Mouse (Mus musculus): Measurements from ENCODE around the gene Ddx21. TPM values are rescaled to one million over a fixed set of nuclear protein-coding genes. Genes with fewer than 3 reads are reported as not detected.

Ddx21 gene
- polyA plus RNA-seq, 1 experiment = 42.1 TPM

DNA sequence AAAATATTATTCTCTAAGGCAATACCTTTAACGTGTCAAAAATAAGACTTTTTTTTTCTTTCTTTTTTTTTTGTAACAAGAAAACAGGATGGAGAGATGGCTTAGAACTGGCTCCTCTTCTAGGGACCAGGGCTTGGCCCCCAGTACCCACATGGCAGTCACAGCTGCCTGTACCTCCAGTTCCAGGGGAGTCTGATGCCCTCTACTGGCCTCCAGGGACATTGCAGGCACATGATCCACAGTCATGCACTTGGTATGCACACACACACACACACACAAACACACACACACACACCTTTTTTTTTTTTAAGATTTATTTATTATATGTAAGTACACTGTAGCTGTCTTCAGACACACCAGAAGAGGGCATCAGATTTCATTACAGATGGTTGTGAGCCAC lies 44.3 kb downstream of the Ddx21 start:
- DNase-seq (ENCODE audit: low read depth) = no peak

DNA sequence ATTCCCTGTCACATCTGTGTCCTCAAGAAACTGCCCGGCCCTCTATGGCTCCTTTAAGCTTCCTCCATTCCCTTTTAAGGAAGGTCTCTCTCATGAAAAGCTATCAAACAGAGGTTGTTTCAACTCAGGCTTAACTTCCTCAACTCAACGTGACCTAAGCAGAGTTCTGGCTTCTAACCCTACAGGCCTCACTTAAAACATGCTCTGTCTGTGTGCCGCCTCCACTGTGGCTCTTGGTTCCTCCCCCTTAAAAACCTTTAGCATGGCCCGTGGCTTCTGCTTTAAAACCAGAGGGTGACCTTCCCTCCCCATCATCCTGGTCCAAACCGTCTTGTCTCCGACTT lies 45.6 kb downstream of the Ddx21 start:
- TF ChIP-seq CTCF (IDR thresholded peaks at IDR 0.05; ENCODE audit: borderline replicate concordance, extremely low read depth, insufficient read depth, insufficient read length) (no peak), POLR2A (IDR thresholded peaks at IDR 0.05; ENCODE audit: borderline replicate concordance, extremely low read depth, insufficient read depth, insufficient read length, poor library complexity, severe bottlenecking) (no peak)
- DNase-seq (ENCODE audit: low read depth) = no peak

More for the DNA sequence above, 44.3 kb downstream of the Ddx21 start:
- TF ChIP-seq POLR2A (IDR thresholded peaks at IDR 0.05; ENCODE audit: borderline replicate concordance, extremely low read depth, insufficient read depth, insufficient read length, poor library complexity, severe bottlenecking) (no peak), CTCF (IDR thresholded peaks at IDR 0.05; ENCODE audit: borderline replicate concordance, extremely low read depth, insufficient read depth, insufficient read length) (peak; percentile 50; the same call in 1 of the 2 replicates)

DNA sequence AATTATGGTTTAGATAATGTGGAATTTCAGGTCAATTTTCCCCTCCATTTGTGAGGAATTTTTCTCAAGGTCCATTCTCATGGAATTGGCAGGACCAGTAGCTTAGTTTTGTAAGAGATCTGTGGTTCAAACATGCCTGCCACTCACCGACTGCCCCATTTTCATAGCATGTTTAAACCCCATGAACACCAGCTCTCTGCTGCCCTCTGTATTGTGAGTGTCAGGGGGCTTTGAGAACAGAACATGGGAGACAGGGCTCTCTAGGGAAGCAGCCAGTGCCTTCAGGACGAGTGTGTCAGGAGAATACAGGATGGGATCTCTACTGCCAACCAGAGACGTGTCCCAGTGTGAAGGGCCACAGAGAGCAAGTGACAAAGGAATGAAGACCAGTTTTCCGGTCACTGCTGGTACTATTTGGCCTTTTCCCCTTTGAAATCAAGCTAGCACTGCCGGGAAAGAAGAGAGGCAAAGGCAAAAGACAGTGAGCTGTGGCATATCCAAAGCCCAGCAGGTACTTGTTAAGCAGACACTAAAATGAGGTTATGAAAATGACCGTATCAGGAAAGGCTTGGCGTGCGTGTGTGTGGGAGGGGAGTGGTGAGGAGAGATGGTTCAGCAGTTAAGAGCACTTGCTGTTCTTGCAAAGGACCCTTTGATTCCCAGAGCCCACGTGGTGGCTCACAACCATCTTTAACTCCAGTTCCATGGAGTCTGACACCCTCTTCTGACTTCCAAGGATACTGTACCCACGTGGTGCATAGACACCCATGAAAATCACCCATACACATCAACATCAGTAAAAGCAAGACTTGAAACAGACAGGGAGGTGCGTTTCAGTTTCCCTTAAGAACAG lies 46.1 kb downstream of the Ddx21 start:
- DNase-seq (ENCODE audit: low read depth) = no peak
- peak; percentile 1; the same call in 1 of the 2 replicates for TF ChIP-seq CTCF (IDR thresholded peaks at IDR 0.05; ENCODE audit: borderline replicate concordance, extremely low read depth, insufficient read depth, insufficient read length)
- TF ChIP-seq POLR2A (IDR thresholded peaks at IDR 0.05; ENCODE audit: borderline replicate concordance, extremely low read depth, insufficient read depth, insufficient read length, poor library complexity, severe bottlenecking) = no peak

GRCm38 (mm10) chr10:62553611-62554091 lies 48.4 kb downstream of the Ddx21 start:
- TF ChIP-seq CTCF (IDR thresholded peaks at IDR 0.05; ENCODE audit: borderline replicate concordance, extremely low read depth, insufficient read depth, insufficient read length) (no peak), POLR2A (IDR thresholded peaks at IDR 0.05; ENCODE audit: borderline replicate concordance, extremely low read depth, insufficient read depth, insufficient read length, poor library complexity, severe bottlenecking) (no peak)
- no peak for DNase-seq (ENCODE audit: low read depth)

- TF ChIP-seq POLR2A (IDR thresholded peaks at IDR 0.05; ENCODE audit: borderline replicate concordance, extremely low read depth, insufficient read depth, insufficient read length, poor library complexity, severe bottlenecking) (no peak), CTCF (IDR thresholded peaks at IDR 0.05; ENCODE audit: borderline replicate concordance, extremely low read depth, insufficient read depth, insufficient read length) (no peak)
- no peak for DNase-seq (ENCODE audit: low read depth)
Observed at GRCm38 (mm10) chr10:62550787-62551300, 51.2 kb downstream of the Ddx21 start.

DNA sequence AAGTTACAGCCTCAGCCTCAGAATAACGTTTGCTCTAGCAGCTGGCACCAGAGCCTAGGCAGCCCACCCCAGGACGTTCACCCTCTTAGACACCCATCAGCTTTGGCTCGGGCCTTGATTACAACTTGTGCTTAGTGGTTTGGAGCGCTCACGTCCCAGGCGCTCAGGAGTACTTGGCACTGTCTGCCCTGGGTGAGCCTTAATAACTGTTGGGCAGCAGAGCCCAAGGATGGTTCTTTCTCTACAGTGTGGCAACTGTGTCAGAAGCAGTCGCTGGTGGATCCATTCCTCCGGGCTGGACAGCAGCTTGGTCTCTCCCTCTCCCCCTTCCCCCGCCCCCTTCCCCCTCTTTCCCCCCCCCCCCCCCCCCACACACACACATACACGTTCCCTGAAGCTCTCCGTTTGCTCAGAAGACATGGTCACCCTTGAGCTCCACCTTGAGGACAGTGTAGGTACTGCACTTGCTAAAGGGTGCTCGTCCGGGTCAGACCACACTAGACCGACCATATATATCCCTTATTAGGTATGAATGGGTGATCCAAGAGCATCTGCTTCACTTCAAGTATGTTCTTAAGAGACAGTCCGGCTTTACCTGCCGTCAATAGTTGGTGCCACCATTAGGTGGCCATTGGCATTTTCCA lies 52.4 kb downstream of the Ddx21 start:
- TF ChIP-seq CTCF (IDR thresholded peaks at IDR 0.05; ENCODE audit: borderline replicate concordance, extremely low read depth, insufficient read depth, insufficient read length) (peak; percentile 73; the same call in 1 of the 2 replicates), POLR2A (IDR thresholded peaks at IDR 0.05; ENCODE audit: borderline replicate concordance, extremely low read depth, insufficient read depth, insufficient read length, poor library complexity, severe bottlenecking) (no peak)
- DNase-seq (ENCODE audit: low read depth) = peak; percentile 49

DNA sequence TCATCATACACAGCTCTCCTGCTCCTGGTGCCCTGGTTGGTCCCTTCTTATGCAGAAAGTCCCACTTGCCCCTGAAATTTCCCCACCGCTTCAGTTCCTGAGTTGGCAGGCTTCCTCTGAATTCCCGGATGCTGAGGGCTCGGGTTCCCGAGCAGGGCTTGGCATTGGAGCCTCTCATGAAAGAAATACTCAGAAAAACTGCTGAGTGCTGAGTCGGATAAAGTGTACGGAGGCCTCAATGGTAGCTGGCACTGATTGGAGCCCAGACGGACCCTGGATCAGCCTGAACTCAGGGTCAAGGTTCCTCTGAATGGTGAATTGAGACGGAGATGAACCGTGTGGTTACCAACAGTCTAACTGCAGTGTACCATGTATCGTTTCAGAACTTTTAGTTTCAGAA lies 55.6 kb downstream of the Ddx21 start:
- no peak for DNase-seq (ENCODE audit: low read depth)
- TF ChIP-seq CTCF (IDR thresholded peaks at IDR 0.05; ENCODE audit: borderline replicate concordance, extremely low read depth, insufficient read depth, insufficient read length) (no peak), POLR2A (IDR thresholded peaks at IDR 0.05; ENCODE audit: borderline replicate concordance, extremely low read depth, insufficient read depth, insufficient read length, poor library complexity, severe bottlenecking) (no peak)

GRCm38 (mm10) chr10:62545759-62546158 lies 56.3 kb downstream of the Ddx21 start:
- TF ChIP-seq CTCF (IDR thresholded peaks at IDR 0.05; ENCODE audit: borderline replicate concordance, extremely low read depth, insufficient read depth, insufficient read length) = no peak
- no peak for TF ChIP-seq POLR2A (IDR thresholded peaks at IDR 0.05; ENCODE audit: borderline replicate concordance, extremely low read depth, insufficient read depth, insufficient read length, poor library complexity, severe bottlenecking)
- DNase-seq (ENCODE audit: low read depth) = no peak

DNA sequence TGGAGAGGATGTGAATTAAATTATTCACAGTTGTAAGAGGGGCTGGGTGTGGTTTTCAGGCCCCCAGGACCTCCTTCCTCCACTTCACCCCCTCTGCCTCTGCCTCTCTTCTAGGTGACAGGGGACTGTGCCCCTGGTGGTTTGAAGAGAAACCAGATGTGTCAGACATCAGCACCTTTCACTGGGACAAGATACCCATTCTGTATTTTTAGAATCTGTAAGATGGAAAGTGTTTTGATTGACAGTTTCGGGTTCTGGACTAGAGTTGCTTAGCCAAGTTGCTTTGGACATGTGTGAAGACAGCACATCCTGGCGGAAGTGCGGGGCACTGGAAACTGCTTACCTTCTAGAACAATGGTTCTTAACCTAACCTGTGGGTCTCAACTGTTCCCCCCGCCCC lies 57.8 kb downstream of the Ddx21 start:
- TF ChIP-seq CTCF (IDR thresholded peaks at IDR 0.05; ENCODE audit: borderline replicate concordance, extremely low read depth, insufficient read depth, insufficient read length) = no peak
- TF ChIP-seq POLR2A (IDR thresholded peaks at IDR 0.05; ENCODE audit: borderline replicate concordance, extremely low read depth, insufficient read depth, insufficient read length, poor library complexity, severe bottlenecking) = no peak
- DNase-seq (ENCODE audit: low read depth) = no peak

- no peak for TF ChIP-seq CTCF (IDR thresholded peaks at IDR 0.05; ENCODE audit: borderline replicate concordance, extremely low read depth, insufficient read depth, insufficient read length)
- TF ChIP-seq POLR2A (IDR thresholded peaks at IDR 0.05; ENCODE audit: borderline replicate concordance, extremely low read depth, insufficient read depth, insufficient read length, poor library complexity, severe bottlenecking) = no peak
- no peak for DNase-seq (ENCODE audit: low read depth)
Observed at GRCm38 (mm10) chr10:62543399-62543808, 58.7 kb downstream of the Ddx21 start.

DNA sequence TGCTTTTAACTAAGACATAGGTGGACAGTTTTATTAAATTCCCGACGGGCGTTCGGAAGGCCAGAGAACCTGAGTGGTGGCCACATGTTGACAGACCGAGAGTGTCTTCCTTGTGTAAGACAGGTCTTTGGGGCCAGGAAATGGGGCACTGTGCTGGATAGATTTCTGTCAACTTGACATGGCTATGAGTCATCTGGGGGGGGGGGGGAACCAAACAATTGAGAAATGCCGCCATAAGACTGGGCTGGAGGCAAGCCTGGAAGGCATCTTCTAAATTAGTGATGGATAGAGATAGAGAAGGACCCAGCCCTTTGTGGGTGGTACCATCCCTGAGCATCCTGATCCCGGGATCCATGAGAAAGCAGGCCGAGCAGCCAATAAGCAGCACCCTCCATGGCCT lies 59.2 kb downstream of the Ddx21 start:
- no peak for TF ChIP-seq CTCF (IDR thresholded peaks at IDR 0.05; ENCODE audit: borderline replicate concordance, extremely low read depth, insufficient read depth, insufficient read length)
- DNase-seq (ENCODE audit: low read depth) = no peak
